Mouse (Mus musculus) lung, adult 2 months (tissue): ENCODE measurements around the gene Gm9736. TPM values are rescaled to one million over a fixed set of nuclear protein-coding genes. Genes with fewer than 3 reads are reported as not detected.
"Not testable (repeated sequence)": the region's sequence is repeated elsewhere in the genome, so short reads cannot be mapped to it uniquely, and the experiment has no call there.

Experiments used
- DNase-seq: peaks from one replicate; pipeline ENCODE4 v3.0.0; 2022
- H3K4me1 ChIP-seq: fragments of 200-500 bp; 2 replicates; pipeline ENCODE4 v1.6.1; 2011; ENCODE audit warnings: low read length; ENCODE audit not compliant: control insufficient read depth, insufficient read depth
- H3K4me3 ChIP-seq: fragments of 200-500 bp; replicated peaks from 2 replicates; pipeline ENCODE3; 2011; ENCODE audit warnings: low read depth, mild to moderate bottlenecking, control low read depth, low read length; ENCODE audit errors: extremely low read depth
- CTCF ChIP-seq: fragments of 200-500 bp; IDR thresholded peaks from 2 replicates; pipeline ENCODE4 v1.5.1; 2011; ENCODE audit warnings: mild to moderate bottlenecking, low read length, control low read depth; ENCODE audit not compliant: insufficient read depth
- POLR2A ChIP-seq: fragments of 200-500 bp; IDR thresholded peaks from 2 replicates; pipeline ENCODE4 v1.6.1; 2011; ENCODE audit warnings: low read depth, mild to moderate bottlenecking, control low read depth, low read length, borderline replicate concordance; ENCODE audit errors: extremely low read depth
- WGBS: fragments of 180-500 bp; shearing (Covaris S2); methylation state at CpG from one replicate; pipeline ENCODE4 v1.1.7; 2018; 5-methylcytosine and 5-hydroxymethylcytosine counted together
- polyA plus RNA-seq: library from polyadenylated mRNA; depleted of rRNA; stranded (reverse); fragments of >200 nt; gene quantifications from 2 replicates; pipeline ENCODE4 v1.2.3, GENCODE M21; 2012; rRNA removed

Gene Gm9736
- not detected in 2 replicates for polyA plus RNA-seq

GRCm38 (mm10) chr10:77751254-77751653, at the start of gene Gm9736:
Gm9736 (minus strand) TSS chr10:77751354.
- not testable (repeated sequence) for DNase-seq, H3K4me1 ChIP-seq, H3K4me3 ChIP-seq
- 63% methylated on average over 1 of the region's 1 CpGs for WGBS

GRCm38 (mm10) chr10:77798921-77799508, 47.9 kb upstream of the Gm9736 start, which contains the start of gene Gm19668:
Gm19668 (minus strand) TSS chr10:77799133.
- H3K4me3 ChIP-seq: no peak within 1 kb of the TSS
- no peaks in the 10 kb centered on the region for H3K4me1 ChIP-seq
- WGBS: 64% methylated on average over 8 of the region's 8 CpGs
- no peak for DNase-seq
- TF ChIP-seq CTCF: no peak
- TF ChIP-seq POLR2A: no peak

- 51% methylated on average over 3 of the region's 3 CpGs for whole genome bisulfite sequencing
- not testable (repeated sequence) for H3K4me3 ChIP-seq, H3K4me1 ChIP-seq, DNase-seq
These were observed 47.2 kb upstream of the Gm9736 start for GRCm38 (mm10) chr10:77798164-77798920.

GRCm38 (mm10) chr10:77797677-77798076, 46.5 kb upstream of the Gm9736 start:
- Histone ChIP-seq H3K4me3 (no peak overlapping the region), H3K4me1 (no peaks in the 10 kb centered on the region)
- no peak for TF ChIP-seq POLR2A
- TF ChIP-seq CTCF: no peak
- 27% methylated on average over 3 of the region's 3 CpGs for WGBS
- DNase-seq: no peak

GRCm38 (mm10) chr10:77794976-77795375, 43.8 kb upstream of the Gm9736 start, which contains the start of gene Gm9639:
Gm9639 (minus strand) TSS chr10:77795076.
- no peak within 1 kb of the TSS for H3K4me3 ChIP-seq
- no peaks in the 10 kb centered on the region for H3K4me1 ChIP-seq
- TF ChIP-seq CTCF: no peak
- WGBS: 52% methylated on average over 2 of the region's 2 CpGs
- DNase-seq: no peak

- Histone ChIP-seq H3K4me1 (no peaks in the 10 kb centered on the region), H3K4me3 (no peak overlapping the region)
- no peak for TF ChIP-seq POLR2A
- TF ChIP-seq CTCF: no peak
- 73% methylated on average over 2 of the region's 2 CpGs for WGBS
- no peak for DNase-seq
These were observed 37.5 kb upstream of the Gm9736 start for GRCm38 (mm10) chr10:77788621-77789020.

GRCm38 (mm10) chr10:77787876-77788275, 36.7 kb upstream of the Gm9736 start, which contains the start of gene Gm7137:
Gm7137 (minus strand) TSS chr10:77788200.
- DNase-seq, H3K4me1 ChIP-seq, H3K4me3 ChIP-seq: not testable (repeated sequence)
- WGBS: 13% methylated on average over 1 of the region's 1 CpGs

- not testable (repeated sequence) for DNase-seq, H3K4me3 ChIP-seq, H3K4me1 ChIP-seq
- WGBS: 78% methylated on average over 2 of the region's 3 CpGs
These were observed 32.2 kb upstream of the Gm9736 start for GRCm38 (mm10) chr10:77783396-77783795.

- H3K4me3 ChIP-seq, DNase-seq, H3K4me1 ChIP-seq: not testable (repeated sequence)
- WGBS: 80% methylated on average over 1 of the region's 1 CpGs
These were observed 31.3 kb upstream of the Gm9736 start, which contains the start of gene Gm3250 for GRCm38 (mm10) chr10:77782442-77782841. Gm3250 (minus strand) TSS chr10:77782542.

- WGBS: 78% methylated on average over 1 of the region's 1 CpGs
- DNase-seq, H3K4me3 ChIP-seq, H3K4me1 ChIP-seq: not testable (repeated sequence)
These were observed 25.7 kb upstream of the Gm9736 start, which contains the start of gene Gm7138 for GRCm38 (mm10) chr10:77776844-77777243. Gm7138 (minus strand) TSS chr10:77776944.

GRCm38 (mm10) chr10:77772142-77772541, 21.0 kb upstream of the Gm9736 start:
- not testable (repeated sequence) for H3K4me3 ChIP-seq, H3K4me1 ChIP-seq, DNase-seq
- WGBS: 84% methylated on average over 3 of the region's 3 CpGs

- WGBS: 43% methylated on average over 1 of the region's 1 CpGs
- DNase-seq, H3K4me3 ChIP-seq, H3K4me1 ChIP-seq: not testable (repeated sequence)
These were observed 20.1 kb upstream of the Gm9736 start, which contains the start of gene Gm3238 for GRCm38 (mm10) chr10:77771225-77771624. Gm3238 (minus strand) TSS chr10:77771325.
